Mouse (Mus musculus) liver, embryonic 11.5 days (tissue): ENCODE measurements around the gene Otc. TPM values are rescaled to one million over a fixed set of nuclear protein-coding genes. Genes with fewer than 3 reads are reported as not detected.

ENCODE experiments used
- ATAC-seq: fragments of 200-750 bp; cut with Nextera tagmentation; replicated peaks from 2 replicates; pipeline ENCODE4 v1.8.0; 2017; ENCODE audit warnings: moderate number of reproducible peaks, mild to moderate bottlenecking, moderate TSS enrichment, moderate library complexity; ENCODE audit not compliant: low FRiP score
- DNase-seq: peaks from one replicate; pipeline ENCODE4 v3.0.0-alpha.2; 2017; ENCODE audit warnings: low spot score
- H3K27ac ChIP-seq: fragments of 300-500 bp; sonication (generic); 2 replicates; pipeline ENCODE4 v1.5.1; 2014; ENCODE audit warnings: mild to moderate bottlenecking, low read depth, low read length, control low read depth
- H3K27me3 ChIP-seq: fragments of 300-500 bp; sonication (generic); replicated peaks from 2 replicates; pipeline ENCODE4 v1.6.1; 2014; ENCODE audit warnings: low read length, mixed read lengths; ENCODE audit not compliant: control insufficient read depth, insufficient read depth
- H3K36me3 ChIP-seq: fragments of 300-500 bp; sonication (generic); 2 replicates; pipeline ENCODE4 v1.6.1; 2014; ENCODE audit warnings: mild to moderate bottlenecking, low read length, moderate library complexity, mixed read lengths; ENCODE audit not compliant: control insufficient read depth, insufficient read depth
- H3K4me1 ChIP-seq: fragments of 300-500 bp; sonication (generic); replicated peaks from 2 replicates; pipeline ENCODE4 v1.6.1; 2014; ENCODE audit warnings: low read length, mixed read lengths; ENCODE audit not compliant: control insufficient read depth, insufficient read depth
- H3K4me2 ChIP-seq: fragments of 300-500 bp; sonication (generic); 2 replicates; pipeline ENCODE4 v1.6.1; 2014; ENCODE audit warnings: mild to moderate bottlenecking, control low read depth, moderate library complexity
- H3K4me3 ChIP-seq: fragments of 300-500 bp; sonication (generic); 2 replicates; pipeline ENCODE4 v1.5.1; 2014; ENCODE audit warnings: low read depth, low read length, control low read depth
- H3K9ac ChIP-seq: fragments of 300-500 bp; sonication (generic); 2 replicates; pipeline ENCODE4 v1.6.1; 2014; ENCODE audit warnings: low read depth, low read length, control low read depth
- H3K9me3 ChIP-seq: fragments of 300-500 bp; sonication (generic); 2 replicates; pipeline ENCODE4 v1.6.1; 2016; ENCODE audit warnings: low read length, inconsistent platforms, mixed read lengths; ENCODE audit not compliant: control insufficient read depth
- WGBS: fragments of 180-500 bp; shearing (Covaris S2); extraction: QIAGEN DNeasy Blood & Tissue Kit; methylation state at CpG from one replicate; pipeline ENCODE4 v1.1.7; 2014; 5-methylcytosine and 5-hydroxymethylcytosine counted together
- polyA plus RNA-seq: library from polyadenylated mRNA; unstranded; fragments of >200 nt; fragmentation: Nextera tagmentation; extraction: Ambion mirVana; gene quantifications from 2 replicates; pipeline ENCODE4 v1.2.1, GENCODE M21; 2014

Gene Otc
- polyA plus RNA-seq, 1 experiment from 2014 or later = 12.9 TPM

DNA sequence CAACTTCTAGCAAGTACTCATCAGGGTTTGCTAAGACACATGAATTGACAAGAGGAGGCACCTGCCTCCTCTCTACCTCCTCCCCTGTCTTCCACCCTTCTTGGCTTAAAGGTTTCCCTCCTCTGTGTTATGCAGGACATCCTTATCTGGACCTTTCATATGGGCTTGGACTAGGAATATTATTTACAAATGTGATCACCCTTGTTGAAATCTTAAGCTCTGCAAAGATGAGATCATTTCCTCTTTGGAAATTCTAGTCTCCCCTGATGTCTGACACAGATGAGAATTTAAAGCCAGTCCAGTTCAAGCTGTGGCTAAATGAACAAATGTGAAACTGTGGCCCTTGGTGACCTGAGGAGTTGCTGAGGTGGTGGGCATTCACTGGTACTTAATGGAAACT lies 748 bp upstream of the Otc start:
- H3K4me2 ChIP-seq = no peak overlapping the region
- ATAC-seq (no peak), DNase-seq (no peak)
- H3K36me3 ChIP-seq = no peaks in the 10 kb centered on the region
- H3K4me1 ChIP-seq = no peaks in the 10 kb centered on the region
- no peaks in the 10 kb centered on the region for H3K9me3 ChIP-seq
- H3K27ac ChIP-seq = no peak overlapping the region
- H3K27me3 ChIP-seq = no peaks in the 10 kb centered on the region
- no peak overlapping the region for H3K4me3 ChIP-seq
- no peak overlapping the region for H3K9ac ChIP-seq

DNA sequence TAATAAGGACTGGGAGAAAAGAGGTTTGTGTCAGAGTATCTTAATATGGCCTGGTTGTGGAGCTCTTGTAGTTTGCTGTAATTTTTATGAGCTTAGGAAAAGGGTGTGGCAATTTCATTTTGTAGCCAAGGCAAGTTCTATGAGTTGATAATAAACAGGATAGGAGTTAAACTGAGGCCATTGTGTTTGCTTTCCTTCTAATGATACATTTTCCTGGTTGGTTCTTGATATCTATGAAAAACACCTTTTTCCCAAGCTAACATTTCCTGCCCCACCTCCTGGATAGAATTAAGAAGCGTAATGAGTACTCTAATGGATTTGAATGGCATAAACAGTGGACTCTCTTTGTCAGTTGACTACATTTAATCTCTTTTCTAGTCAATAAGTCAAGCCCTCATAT lies 5.7 kb downstream of the Otc start:
- Histone ChIP-seq H3K4me3 (no peak overlapping the region), H3K36me3 (no peaks in the 10 kb centered on the region), H3K27ac (no peak overlapping the region), H3K4me1 (no peaks in the 10 kb centered on the region), H3K4me2 (no peak overlapping the region), H3K9me3 (no peaks in the 10 kb centered on the region), H3K9ac (no peak overlapping the region), H3K27me3 (no peaks in the 10 kb centered on the region)
- DNase-seq = no peak
- 68% methylated on average over 1 of the region's 1 CpGs for WGBS
- no peak for ATAC-seq

- no peaks in the 10 kb centered on the region for H3K4me1 ChIP-seq
- DNase-seq (no peak), ATAC-seq (no peak)
- H3K9me3 ChIP-seq = no peaks in the 10 kb centered on the region
- no peak overlapping the region for H3K4me2 ChIP-seq
- H3K27ac ChIP-seq = no peak overlapping the region
- H3K27me3 ChIP-seq = no peaks in the 10 kb centered on the region
- no peak overlapping the region for H3K4me3 ChIP-seq
- no peak overlapping the region for H3K9ac ChIP-seq
- H3K36me3 ChIP-seq = no peaks in the 10 kb centered on the region
- 75% methylated on average over 5 of the region's 5 CpGs for WGBS
Observed at GRCm38 (mm10) chrX:10258260-10258659, 6.2 kb downstream of the Otc start.

DNA sequence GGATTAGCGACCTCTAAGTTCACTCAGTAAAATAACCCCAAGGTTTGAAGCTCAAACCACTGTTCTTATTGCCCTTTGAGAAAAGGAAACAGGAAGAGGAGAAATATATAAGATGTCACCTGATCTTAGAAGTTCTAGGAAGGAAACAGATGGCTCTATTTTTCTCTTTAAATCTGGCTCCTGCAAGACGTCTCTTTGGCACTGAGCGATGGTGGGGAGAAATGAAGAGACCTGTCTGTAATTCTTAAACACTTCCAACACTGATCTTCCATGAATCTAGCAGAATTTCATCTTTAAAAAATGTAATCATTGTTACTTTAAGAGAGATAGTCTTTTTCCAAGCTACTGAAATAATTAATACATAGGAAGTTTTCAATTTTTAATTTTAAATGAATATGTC lies 16.2 kb downstream of the Otc start:
- Histone ChIP-seq H3K4me2 (no peak overlapping the region), H3K4me1 (no peaks in the 10 kb centered on the region), H3K9me3 (no peaks in the 10 kb centered on the region), H3K4me3 (no peak overlapping the region), H3K36me3 (no peaks in the 10 kb centered on the region), H3K27ac (no peak overlapping the region), H3K9ac (no peak overlapping the region), H3K27me3 (no peaks in the 10 kb centered on the region)
- ATAC-seq (no peak), DNase-seq (no peak)
- WGBS = 75% methylated on average over 3 of the region's 3 CpGs

DNA sequence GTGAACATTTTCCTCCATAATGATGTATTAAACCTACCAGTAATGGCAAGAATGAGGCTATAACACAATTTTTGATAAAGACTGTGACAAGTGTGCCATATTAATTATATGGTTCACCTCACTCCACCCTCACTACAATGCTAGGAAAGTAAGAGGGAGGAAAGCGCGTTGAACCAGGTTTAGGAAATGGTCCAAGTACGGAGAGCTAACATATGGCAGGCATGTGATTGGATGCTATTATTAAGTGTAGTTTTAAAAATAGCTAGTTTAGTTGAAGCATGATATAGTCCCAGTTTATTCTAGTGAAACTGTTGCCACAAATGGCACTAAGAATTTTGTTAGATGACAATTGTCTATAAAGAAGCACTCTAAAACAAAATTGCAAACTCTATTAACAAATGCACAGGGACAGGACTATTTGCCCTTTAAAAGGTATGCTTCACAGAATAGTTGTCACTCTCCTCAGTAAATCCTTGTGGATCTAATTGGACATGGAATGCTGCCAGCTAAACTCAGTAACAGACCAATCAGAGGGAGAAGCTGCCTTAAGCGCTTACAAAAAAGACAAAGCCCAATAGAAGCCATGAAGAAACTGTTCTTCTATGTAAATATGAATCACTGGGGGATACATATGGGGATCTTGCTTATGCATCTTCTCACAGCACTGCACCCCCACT lies 16.8 kb downstream of the Otc start:
- no peaks in the 10 kb centered on the region for H3K27me3 ChIP-seq
- WGBS = 92% methylated on average over 4 of the region's 4 CpGs
- H3K4me2 ChIP-seq = no peak overlapping the region

GRCm38 (mm10) chrX:10297341-10297740 lies 45.2 kb downstream of the Otc start:
- WGBS = 88% methylated on average over 14 of the region's 14 CpGs
- no peak overlapping the region for H3K27ac ChIP-seq
- H3K9ac ChIP-seq = no peak overlapping the region
- H3K4me2 ChIP-seq = no peak overlapping the region
- H3K27me3 ChIP-seq = no peaks in the 10 kb centered on the region
- no peaks in the 10 kb centered on the region for H3K4me1 ChIP-seq
- H3K4me3 ChIP-seq = no peak overlapping the region
- ATAC-seq (no peak), DNase-seq (no peak)
- no peaks in the 10 kb centered on the region for H3K36me3 ChIP-seq
- no peaks in the 10 kb centered on the region for H3K9me3 ChIP-seq

More for the DNA sequence above, 16.8 kb downstream of the Otc start:
- Histone ChIP-seq H3K4me1 (no peaks in the 10 kb centered on the region), H3K9ac (no peak overlapping the region), H3K36me3 (no peaks in the 10 kb centered on the region), H3K27ac (no peak overlapping the region), H3K9me3 (no peaks in the 10 kb centered on the region), H3K4me3 (no peak overlapping the region)
- ATAC-seq (no peak), DNase-seq (no peak)

- Histone ChIP-seq H3K4me3 (no peak overlapping the region), H3K27ac (no peak overlapping the region), H3K4me2 (no peak overlapping the region), H3K9me3 (no peaks in the 10 kb centered on the region), H3K27me3 (no peaks in the 10 kb centered on the region), H3K4me1 (no peaks in the 10 kb centered on the region), H3K36me3 (no peaks in the 10 kb centered on the region), H3K9ac (no peak overlapping the region)
- WGBS = 66% methylated on average over 4 of the region's 4 CpGs
- ATAC-seq = no peak
- no peak for DNase-seq
Observed at GRCm38 (mm10) chrX:10318176-10318575, 66.1 kb downstream of the Otc start.

DNA sequence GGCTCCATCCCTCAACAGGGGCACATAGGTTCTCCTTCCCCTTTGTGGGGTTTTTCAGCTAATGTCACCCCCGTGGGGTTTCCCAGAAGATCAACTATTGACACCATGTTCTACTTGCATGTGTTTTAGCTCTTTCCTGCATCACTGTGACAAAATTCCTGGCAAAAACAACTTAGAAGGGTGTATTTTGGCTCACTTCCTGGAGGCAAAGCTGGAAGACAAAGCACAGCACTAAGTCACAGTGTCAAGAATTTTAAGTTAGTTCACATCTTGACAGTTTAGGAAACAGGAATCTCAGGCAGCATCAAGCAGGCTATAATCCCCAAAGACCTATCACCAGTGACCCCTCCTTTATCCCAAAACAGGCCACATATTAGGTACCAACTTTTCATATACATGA lies 78.1 kb downstream of the Otc start:
- no peak for ATAC-seq
- WGBS = 67% methylated on average over 1 of the region's 1 CpGs
- Histone ChIP-seq H3K4me1 (no peaks in the 10 kb centered on the region), H3K4me3 (no peak overlapping the region), H3K36me3 (no peaks in the 10 kb centered on the region), H3K9me3 (no peaks in the 10 kb centered on the region), H3K27me3 (no peaks in the 10 kb centered on the region), H3K27ac (no peak overlapping the region), H3K4me2 (no peak overlapping the region), H3K9ac (no peak overlapping the region)
- no peak for DNase-seq

GRCm38 (mm10) chrX:10331749-10332148 lies 79.6 kb downstream of the Otc start:
- H3K36me3 ChIP-seq = no peaks in the 10 kb centered on the region
- H3K4me3 ChIP-seq = no peak overlapping the region
- no peaks in the 10 kb centered on the region for H3K4me1 ChIP-seq
- H3K9me3 ChIP-seq = no peaks in the 10 kb centered on the region
- no peak for ATAC-seq
- no peak for DNase-seq
- H3K9ac ChIP-seq = no peak overlapping the region
- H3K27me3 ChIP-seq = no peaks in the 10 kb centered on the region
- 66% methylated on average over 1 of the region's 1 CpGs for WGBS
- H3K27ac ChIP-seq = no peak overlapping the region
- no peak overlapping the region for H3K4me2 ChIP-seq
